Mouse (Mus musculus): ENCODE results near the gene Vps45. TPM values are rescaled to one million over a fixed set of nuclear protein-coding genes. Genes with fewer than 3 reads are reported as not detected.

The Vps45 gene
- total and polyA plus RNA-seq, 2 experiments from 2014 or later: 29.5 to 61.1 TPM

GRCm38 (mm10) chr3:96082100-96082499, 23.8 kb upstream of the Vps45 start:
- no peak for TF ChIP-seq CTCF (IDR thresholded peaks at IDR 0.05)
- no peaks in the 10 kb centered on the region for H3K9me3 ChIP-seq (ENCODE audit: low read length)
- no peak overlapping the region for H3K4me3 ChIP-seq (ENCODE audit: low read depth, low read length)
- DNase-seq (ENCODE audit: low spot score) (no peak), ATAC-seq (ENCODE audit: low FRiP score) (no peak)
- no peak overlapping the region for H3K4me2 ChIP-seq (ENCODE audit: low read depth, low read length, poor library complexity, severe bottlenecking)
- no peaks in the 10 kb centered on the region for H3K36me3 ChIP-seq (ENCODE audit: insufficient read depth, low read length)
- no peaks in the 10 kb centered on the region for H3K4me1 ChIP-seq (ENCODE audit: insufficient read depth, low read length)
- no peak overlapping the region for H3K27ac ChIP-seq (ENCODE audit: low read depth, low read length)
- WGBS: 83% methylated on average over 2 of the region's 2 CpGs
- no peak overlapping the region for H3K9ac ChIP-seq (replicated peaks; ENCODE audit: low read length, poor library complexity, severe bottlenecking)
- no peaks in the 10 kb centered on the region for H3K27me3 ChIP-seq (ENCODE audit: insufficient read depth, low read length)

- Histone ChIP-seq H3K27ac (ENCODE audit: low read depth, low read length) (no peak overlapping the region), H3K9ac (replicated peaks; ENCODE audit: low read length, poor library complexity, severe bottlenecking) (no peak overlapping the region), H3K27me3 (ENCODE audit: insufficient read depth, low read length) (no peaks in the 10 kb centered on the region), H3K36me3 (ENCODE audit: insufficient read depth, low read length) (no peaks in the 10 kb centered on the region), H3K4me2 (ENCODE audit: low read depth, low read length, poor library complexity, severe bottlenecking) (no peak overlapping the region), H3K4me3 (ENCODE audit: low read depth, low read length) (no peak overlapping the region), H3K9me3 (ENCODE audit: low read length) (no peaks in the 10 kb centered on the region), H3K4me1 (ENCODE audit: insufficient read depth, low read length) (no peaks in the 10 kb centered on the region)
- DNase-seq (ENCODE audit: low spot score): no peak
- no peak for ATAC-seq (ENCODE audit: low FRiP score)
- TF ChIP-seq CTCF (IDR thresholded peaks at IDR 0.05): no peak
- 87% methylated on average over 4 of the region's 4 CpGs for WGBS
Observed at GRCm38 (mm10) chr3:96081650-96082049, 23.4 kb upstream of the Vps45 start.

- no peaks in the 10 kb centered on the region for H3K9me3 ChIP-seq (ENCODE audit: low read length)
- DNase-seq (ENCODE audit: low spot score) (peak; percentile 41), ATAC-seq (ENCODE audit: low FRiP score) (no peak)
- no peak overlapping the region for H3K9ac ChIP-seq (replicated peaks; ENCODE audit: low read length, poor library complexity, severe bottlenecking)
- no peaks in the 10 kb centered on the region for H3K36me3 ChIP-seq (ENCODE audit: insufficient read depth, low read length)
- H3K4me1 ChIP-seq (ENCODE audit: insufficient read depth, low read length): no peaks in the 10 kb centered on the region
- 72% methylated on average over 1 of the region's 1 CpGs for WGBS
- H3K4me3 ChIP-seq (ENCODE audit: low read depth, low read length): no peak overlapping the region
- no peak overlapping the region for H3K4me2 ChIP-seq (ENCODE audit: low read depth, low read length, poor library complexity, severe bottlenecking)
- H3K27me3 ChIP-seq (ENCODE audit: insufficient read depth, low read length): no peaks in the 10 kb centered on the region
- H3K27ac ChIP-seq (ENCODE audit: low read depth, low read length): no peak overlapping the region
- peak; percentile 60 for TF ChIP-seq CTCF (IDR thresholded peaks at IDR 0.05)
Observed at GRCm38 (mm10) chr3:96081006-96081405, 22.7 kb upstream of the Vps45 start.

GRCm38 (mm10) chr3:96078711-96079110, 20.4 kb upstream of the Vps45 start:
- H3K36me3 ChIP-seq (ENCODE audit: insufficient read depth, low read length): no peaks in the 10 kb centered on the region
- H3K27me3 ChIP-seq (ENCODE audit: insufficient read depth, low read length): no peaks in the 10 kb centered on the region
- H3K9me3 ChIP-seq (ENCODE audit: low read length): no peaks in the 10 kb centered on the region
- no peak overlapping the region for H3K9ac ChIP-seq (replicated peaks; ENCODE audit: low read length, poor library complexity, severe bottlenecking)
- ATAC-seq (ENCODE audit: low FRiP score) (no peak), DNase-seq (ENCODE audit: low spot score) (no peak)
- TF ChIP-seq CTCF (IDR thresholded peaks at IDR 0.05): no peak
- WGBS: 72% methylated on average over 3 of the region's 3 CpGs
- H3K4me1 ChIP-seq (ENCODE audit: insufficient read depth, low read length): no peaks in the 10 kb centered on the region
- H3K4me2 ChIP-seq (ENCODE audit: low read depth, low read length, poor library complexity, severe bottlenecking): no peak overlapping the region
- H3K4me3 ChIP-seq (ENCODE audit: low read depth, low read length): no peak overlapping the region
- H3K27ac ChIP-seq (ENCODE audit: low read depth, low read length): no peak overlapping the region

GRCm38 (mm10) chr3:96078066-96078465, 19.8 kb upstream of the Vps45 start:
- H3K36me3 ChIP-seq (ENCODE audit: insufficient read depth, low read length): no peaks in the 10 kb centered on the region
- H3K27me3 ChIP-seq (ENCODE audit: insufficient read depth, low read length): no peaks in the 10 kb centered on the region
- no peak for DNase-seq (ENCODE audit: low spot score)
- no peak overlapping the region for H3K27ac ChIP-seq (ENCODE audit: low read depth, low read length)
- no peak overlapping the region for H3K4me2 ChIP-seq (ENCODE audit: low read depth, low read length, poor library complexity, severe bottlenecking)
- no peak for TF ChIP-seq CTCF (IDR thresholded peaks at IDR 0.05)
- no peaks in the 10 kb centered on the region for H3K9me3 ChIP-seq (ENCODE audit: low read length)
- ATAC-seq (ENCODE audit: low FRiP score): no peak
- no peak overlapping the region for H3K9ac ChIP-seq (replicated peaks; ENCODE audit: low read length, poor library complexity, severe bottlenecking)
- H3K4me3 ChIP-seq (ENCODE audit: low read depth, low read length): no peak overlapping the region
- H3K4me1 ChIP-seq (ENCODE audit: insufficient read depth, low read length): no peaks in the 10 kb centered on the region
- WGBS: 75% methylated on average over 6 of the region's 6 CpGs

- no peak for ATAC-seq (ENCODE audit: low FRiP score)
Observed at GRCm38 (mm10) chr3:96072921-96073486, 14.7 kb upstream of the Vps45 start.

More at GRCm38 (mm10) chr3:96072921-96073486, 14.7 kb upstream of the Vps45 start:
- H3K36me3 ChIP-seq (ENCODE audit: insufficient read depth, low read length): no peaks in the 10 kb centered on the region
- no peak overlapping the region for H3K4me3 ChIP-seq (ENCODE audit: low read depth, low read length)
- H3K9ac ChIP-seq (replicated peaks; ENCODE audit: low read length, poor library complexity, severe bottlenecking): no peak overlapping the region
- H3K27me3 ChIP-seq (ENCODE audit: insufficient read depth, low read length): no peaks in the 10 kb centered on the region
- no peak for DNase-seq (ENCODE audit: low spot score)
- WGBS: 67% methylated on average over 12 of the region's 12 CpGs
- TF ChIP-seq CTCF (IDR thresholded peaks at IDR 0.05): no peak
- no peak overlapping the region for H3K27ac ChIP-seq (ENCODE audit: low read depth, low read length)
- no peaks in the 10 kb centered on the region for H3K9me3 ChIP-seq (ENCODE audit: low read length)
- H3K4me2 ChIP-seq (ENCODE audit: low read depth, low read length, poor library complexity, severe bottlenecking): no peak overlapping the region
- H3K4me1 ChIP-seq (ENCODE audit: insufficient read depth, low read length): no peaks in the 10 kb centered on the region
